Mouse (Mus musculus) C2C12 (cell line): ENCODE measurements around the gene Olfr666.

ENCODE experiments used
- CEBPB ChIP-seq: IDR thresholded peaks from one replicate; pipeline ENCODE4 v1.6.1; 2011; ENCODE audit warnings: low read depth, mild to moderate bottlenecking, control low read depth, moderate library complexity
- CTCF ChIP-seq: IDR thresholded peaks from one replicate; pipeline ENCODE4 v1.5.1; 2011; ENCODE audit not compliant: control insufficient read depth, insufficient read depth, insufficient read length
- FOSL1 ChIP-seq: IDR thresholded peaks from one replicate; pipeline ENCODE4 v1.8.0; 2011; ENCODE audit warnings: mild to moderate bottlenecking, low read length; ENCODE audit not compliant: poor library complexity, insufficient read depth, severe bottlenecking
- MAX ChIP-seq: IDR thresholded peaks from one replicate; pipeline ENCODE4 v1.6.1; 2011; ENCODE audit warnings: mild to moderate bottlenecking, control low read depth
- MYOD1 ChIP-seq: IDR thresholded peaks from one replicate; pipeline ENCODE4 v1.6.1; 2011; ENCODE audit warnings: low read depth; ENCODE audit not compliant: control insufficient read depth, insufficient read length
- USF1 ChIP-seq: IDR thresholded peaks from one replicate; pipeline ENCODE4 v1.6.1; 2011; ENCODE audit warnings: low read depth, mild to moderate bottlenecking, control low read depth, moderate library complexity

- TF ChIP-seq CTCF = no peak
- TF ChIP-seq FOSL1 = no peak
- no peak for TF ChIP-seq MYOD1
- TF ChIP-seq MAX = no peak
- no peak for TF ChIP-seq CEBPB
- no peak for TF ChIP-seq USF1
Observed at GRCm38 (mm10) chr7:104877731-104878130, 18.0 kb downstream of the Olfr666 start, which contains the start of gene Olfr665.
